Mouse (Mus musculus): ENCODE data around the gene Camta1.
A peak's percentile ranks its signal among the peaks of the same experiment; 100 is the strongest.

Gene Camta1

DNA sequence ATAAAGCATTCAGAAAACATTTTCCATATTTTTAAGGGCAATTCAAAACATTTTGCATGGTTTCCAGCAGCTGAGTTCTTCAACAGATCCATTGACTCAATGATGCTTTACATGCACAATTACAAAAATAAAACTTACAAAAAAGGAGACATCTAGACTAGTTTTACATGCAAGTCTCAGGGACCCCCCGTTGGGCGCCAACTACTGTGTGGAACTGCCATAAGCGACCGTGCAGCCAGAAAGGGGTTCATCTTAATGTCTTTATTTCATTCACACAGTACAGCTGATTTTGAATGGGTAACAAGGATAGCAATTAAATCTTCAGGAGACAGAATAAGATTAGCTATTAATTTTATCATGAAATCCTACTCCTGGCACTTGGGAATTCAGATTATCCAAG lies 802.1 kb downstream of the Camta1 start:
- no peak for DNase-seq (ENCODE audit: low read depth)

DNA sequence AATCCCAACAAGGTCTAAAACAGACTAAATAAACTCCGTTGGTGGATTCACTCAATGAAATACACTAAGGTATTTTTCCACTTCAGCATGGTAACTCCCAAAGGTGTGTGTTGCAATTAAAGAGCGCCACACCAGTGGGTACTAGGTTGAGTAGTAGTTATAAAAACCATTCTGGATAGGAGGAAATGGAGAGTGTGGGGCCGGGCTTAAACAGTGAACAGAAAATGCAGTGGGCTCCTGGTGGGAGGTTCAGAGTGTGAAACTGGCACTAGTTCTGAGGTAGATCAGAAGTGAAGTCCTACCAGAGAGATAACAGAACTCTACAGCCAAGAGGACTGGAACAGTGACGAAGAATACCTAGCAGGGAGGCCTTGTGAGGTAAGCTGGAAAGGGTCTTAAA lies 803.0 kb downstream of the Camta1 start:
- no peak for DNase-seq (ENCODE audit: low read depth)

DNA sequence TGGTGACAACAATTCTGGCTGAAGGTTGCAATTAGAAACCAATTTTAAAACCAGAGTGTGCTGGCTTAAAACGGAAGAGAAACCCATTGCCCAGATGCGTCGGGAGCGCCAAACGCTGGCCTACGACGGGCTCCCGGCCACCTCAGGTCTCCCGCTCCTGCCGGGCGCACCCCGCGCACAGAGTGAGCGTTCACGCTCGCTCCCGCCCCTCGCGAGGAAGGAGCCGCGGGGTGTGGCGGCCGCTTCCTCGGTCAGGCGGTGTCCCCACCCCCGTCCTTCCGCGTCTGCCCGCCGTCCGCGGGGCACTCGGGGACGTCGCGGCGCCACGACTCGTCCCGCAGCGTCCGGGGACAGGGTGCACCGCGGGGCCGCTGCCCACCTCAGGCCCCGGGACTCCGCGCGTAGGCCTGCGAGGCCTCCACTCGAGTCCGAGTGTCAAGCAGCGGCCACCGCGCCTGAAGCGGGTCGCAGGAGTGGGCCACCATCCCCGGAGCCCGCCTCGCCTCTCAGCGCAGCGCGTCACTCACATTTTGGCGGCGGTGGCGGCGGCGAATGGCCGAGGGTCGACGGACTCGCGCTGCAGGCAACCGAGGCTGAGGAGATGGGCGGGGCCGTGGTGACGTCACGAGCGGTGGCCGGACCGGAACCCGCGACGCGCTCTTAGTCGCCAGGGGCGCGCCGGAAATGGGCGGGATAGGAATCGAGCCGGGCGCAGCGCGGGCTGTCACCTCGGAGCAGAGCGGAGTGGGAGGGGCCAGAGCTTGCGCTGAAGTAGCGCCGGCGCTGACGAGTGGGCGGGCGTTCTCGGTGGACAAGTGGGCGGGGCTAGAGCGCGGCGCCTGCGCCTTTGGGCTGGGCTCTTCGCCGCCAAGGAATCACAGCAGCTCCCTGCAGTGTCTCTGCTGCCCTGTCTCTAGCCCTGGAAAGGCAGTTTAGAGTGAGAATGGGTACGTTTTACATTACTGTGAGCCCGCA lies 804.0 kb downstream of the Camta1 start, which contains the start of gene Vamp3:
TSS of gene Vamp3 (minus strand) at position 617 of the 975 bp plus-strand sequence.
- DNase-seq (ENCODE audit: low read depth) = peak; percentile 99

DNA sequence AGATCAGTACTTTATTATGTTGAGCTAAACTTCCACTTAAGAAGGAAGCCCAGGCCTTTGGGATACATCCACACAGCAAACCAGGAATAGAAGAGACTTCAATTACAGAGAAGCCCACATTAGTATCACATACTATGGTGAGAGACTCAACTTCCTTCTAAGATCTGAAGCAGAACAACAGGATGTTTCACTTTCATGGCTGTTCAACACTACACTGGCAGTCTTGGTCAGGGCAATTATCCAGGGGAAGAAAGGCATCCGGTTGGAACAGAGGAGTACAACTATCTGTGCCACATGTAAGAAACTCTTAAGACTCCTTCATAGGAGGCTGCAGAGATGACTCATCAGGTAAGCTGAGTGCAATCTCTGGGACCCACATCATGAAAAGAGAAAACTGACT lies 810.5 kb downstream of the Camta1 start:
- no peak for DNase-seq (ENCODE audit: low read depth)

DNA sequence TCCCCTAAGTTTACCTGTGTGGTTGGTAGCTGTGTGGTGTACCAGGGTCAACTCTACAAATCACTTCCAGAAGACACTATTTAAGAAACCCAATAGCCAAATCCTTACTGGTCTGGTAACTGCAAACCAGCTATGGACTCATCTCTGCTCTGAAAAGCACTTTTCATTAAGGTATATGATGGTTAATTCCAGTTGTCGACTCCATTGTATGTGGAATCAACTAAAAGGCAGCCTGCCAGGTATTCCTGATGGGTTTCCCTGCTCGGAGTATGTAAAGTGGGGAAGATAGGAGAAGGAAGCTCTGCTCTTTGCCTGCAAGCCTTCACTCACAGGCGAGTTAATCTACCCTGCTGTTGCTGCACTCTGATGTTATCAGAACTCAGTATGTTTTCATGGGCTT lies 815.2 kb downstream of the Camta1 start:
- no peak for DNase-seq (ENCODE audit: low read depth)

DNA sequence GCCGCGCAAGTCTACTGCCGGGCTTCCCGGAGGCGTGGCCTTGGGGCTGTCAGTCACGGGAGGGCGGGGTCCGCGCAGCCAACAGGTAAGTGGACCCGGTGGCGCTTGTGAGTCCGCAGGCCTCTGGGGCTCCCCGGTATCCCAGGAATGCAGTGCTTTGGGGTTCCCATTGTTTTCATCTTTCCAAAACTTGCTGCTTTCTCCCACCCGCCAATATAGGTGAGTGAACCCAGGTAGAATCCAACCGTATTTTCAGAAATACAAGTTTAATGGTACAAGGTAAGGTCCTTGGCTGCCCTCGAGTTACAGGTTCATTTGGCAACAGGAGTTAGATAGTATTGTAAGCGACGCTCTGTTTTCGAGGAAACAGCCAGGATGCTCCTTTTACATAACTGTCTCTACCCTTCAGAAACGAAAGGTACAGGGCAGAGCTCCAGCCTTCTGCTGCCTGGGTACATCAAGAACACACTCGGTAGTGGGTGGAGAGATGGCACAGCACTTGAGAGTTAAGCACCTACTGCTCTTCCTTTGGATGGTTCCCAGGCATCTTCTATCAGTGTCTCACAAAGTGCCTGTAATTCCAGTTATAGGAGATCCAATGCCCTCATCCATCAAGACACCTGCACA lies 816.6 kb downstream of the Camta1 start:
- DNase-seq (ENCODE audit: low read depth) = no peak

DNA sequence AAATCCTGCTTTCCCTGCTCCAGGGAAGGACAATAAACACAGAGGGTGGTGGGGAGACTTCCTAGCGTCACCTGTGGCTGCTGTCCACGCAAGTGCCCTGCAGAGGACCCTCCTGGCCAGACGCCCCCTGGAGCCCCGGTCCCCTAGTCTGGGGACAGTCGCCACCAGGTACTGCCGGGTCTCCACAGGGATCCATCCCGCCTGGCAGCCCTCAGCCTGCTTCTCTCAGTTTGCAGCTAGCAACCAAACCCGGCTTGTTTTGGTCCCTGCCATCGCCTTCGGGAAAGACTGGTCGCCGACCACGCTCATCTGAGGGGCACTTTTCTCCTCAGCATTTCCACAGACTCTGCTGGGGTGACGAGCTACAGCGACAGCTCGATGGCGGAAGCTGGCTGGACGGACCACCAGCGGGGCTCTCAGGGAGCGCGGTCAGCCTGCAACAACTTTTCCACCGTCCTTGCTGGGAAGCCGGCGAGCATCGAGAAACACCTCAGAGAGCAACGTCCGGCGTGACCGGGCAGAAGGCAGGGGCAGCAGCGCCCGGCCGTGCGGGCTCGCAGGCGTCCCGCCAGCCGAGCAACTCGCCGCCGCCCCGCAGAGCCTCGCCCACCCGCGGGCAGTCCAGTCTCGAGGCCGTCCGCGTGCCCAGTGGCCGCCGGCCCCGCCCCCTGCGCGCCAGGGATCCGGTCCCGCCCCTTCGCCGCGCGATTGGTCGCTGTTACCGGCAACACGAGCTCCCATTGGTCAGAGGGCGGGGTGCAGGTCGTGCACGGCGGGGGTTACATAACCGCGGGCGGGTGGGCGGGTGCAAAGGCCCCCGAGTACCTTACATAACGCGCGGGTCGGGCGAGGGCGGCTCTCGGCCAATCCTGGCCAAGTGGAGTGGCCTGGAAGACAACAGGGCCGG lies 817.4 kb downstream of the Camta1 start, which contains the start of gene Per3:
TSS of gene Per3 (minus strand) at position 629 of the 907 bp plus-strand sequence.
- peak; percentile 95 for DNase-seq (ENCODE audit: low read depth)

DNA sequence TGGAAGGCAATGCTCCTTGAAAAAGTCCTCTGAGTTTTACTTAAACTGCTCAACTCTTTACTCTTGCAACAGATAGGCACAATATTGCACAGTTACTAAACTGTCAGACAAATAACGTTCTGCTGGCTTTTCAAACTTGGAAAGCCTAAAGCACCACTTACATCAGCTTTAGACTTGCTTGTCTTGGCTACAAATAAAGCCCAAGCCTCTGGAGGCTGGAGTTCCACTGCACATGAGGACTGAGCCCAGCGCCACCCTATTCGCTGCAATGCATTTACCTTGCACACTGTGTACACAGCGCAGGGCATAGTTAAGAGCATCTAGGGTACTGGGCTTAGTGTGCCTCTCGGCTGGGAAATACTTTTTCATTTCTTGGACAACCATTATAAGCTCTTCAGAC lies 818.4 kb downstream of the Camta1 start:
- DNase-seq (ENCODE audit: low read depth) = peak; percentile 44

DNA sequence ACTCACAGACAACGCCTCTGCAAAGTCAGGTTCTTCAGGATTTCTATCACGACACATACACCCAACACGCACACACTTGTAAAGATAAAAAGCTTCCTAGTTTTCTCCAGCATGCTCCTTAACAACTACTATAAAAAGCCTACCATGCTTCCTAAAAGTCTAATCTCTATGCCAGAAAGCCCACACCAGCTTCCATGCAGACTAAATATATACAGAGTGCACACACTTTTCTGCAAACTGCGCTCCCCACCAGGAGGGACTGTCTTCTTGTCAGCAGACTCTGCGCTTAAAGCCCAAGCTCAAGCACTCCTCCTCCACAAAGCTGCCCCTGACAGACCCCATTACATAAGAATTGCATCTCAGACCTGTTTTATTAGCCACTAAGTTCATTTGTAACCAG lies 820.2 kb downstream of the Camta1 start:
- no peak for DNase-seq (ENCODE audit: low read depth)

DNA sequence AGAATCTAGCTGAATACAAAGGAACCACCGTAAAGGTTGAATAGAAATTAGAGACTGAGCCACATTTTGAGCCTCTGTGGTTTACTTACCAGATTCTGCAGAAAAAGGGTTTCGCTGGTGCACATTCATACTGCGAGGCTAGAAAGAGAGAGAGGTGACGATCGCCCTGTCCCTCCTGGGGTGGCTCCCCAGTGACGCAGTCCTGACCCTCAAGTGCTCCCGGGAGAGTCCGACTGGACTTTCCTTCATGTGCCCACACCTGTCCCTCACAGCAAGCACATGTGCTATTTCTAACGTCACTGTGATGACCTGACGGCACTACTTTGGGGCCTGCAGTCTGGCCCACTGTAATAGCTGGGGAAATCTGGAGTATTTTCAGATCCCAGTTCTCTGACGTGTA lies 823.9 kb downstream of the Camta1 start:
- no peak for DNase-seq (ENCODE audit: low read depth)

DNA sequence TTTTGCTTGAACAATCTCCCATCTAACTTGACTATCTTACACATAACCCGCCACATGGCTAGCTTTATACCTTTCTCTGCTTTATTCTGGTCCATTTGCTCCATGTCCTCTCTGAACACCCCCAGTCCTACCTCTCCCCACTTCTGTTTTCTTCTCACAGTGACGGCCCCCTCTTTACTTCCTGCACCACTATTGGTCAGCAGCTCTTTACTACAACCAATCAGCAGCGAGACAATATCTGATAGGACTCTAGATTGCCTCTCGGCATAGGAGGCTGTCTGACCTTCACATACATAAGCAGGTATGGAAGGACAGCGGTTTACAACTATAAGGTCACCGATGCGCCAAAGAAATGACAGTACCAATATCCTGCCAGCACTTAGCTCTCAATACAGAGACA lies 825.2 kb downstream of the Camta1 start:
- no peak for DNase-seq (ENCODE audit: low read depth)

DNA sequence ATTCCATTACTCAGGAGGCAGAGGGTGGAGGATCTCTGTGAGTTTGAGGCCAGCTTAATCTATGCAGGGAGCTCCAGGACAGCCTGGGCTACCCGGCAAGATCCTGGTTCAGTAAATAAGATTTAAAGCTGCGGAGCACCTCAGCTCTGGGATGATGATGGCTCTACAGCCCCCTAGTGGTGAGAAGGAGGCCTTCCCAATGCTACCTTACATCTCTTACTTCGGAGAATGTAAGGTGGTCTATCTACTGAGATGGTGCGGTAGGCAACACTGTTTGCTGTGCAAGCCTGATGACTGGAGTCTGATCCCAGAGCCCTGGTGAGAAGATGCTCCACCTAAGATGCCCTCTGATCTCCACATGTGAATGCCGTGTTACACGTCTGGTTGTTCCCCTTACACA lies 834.7 kb downstream of the Camta1 start:
- DNase-seq (ENCODE audit: low read depth) = peak; percentile 68

DNA sequence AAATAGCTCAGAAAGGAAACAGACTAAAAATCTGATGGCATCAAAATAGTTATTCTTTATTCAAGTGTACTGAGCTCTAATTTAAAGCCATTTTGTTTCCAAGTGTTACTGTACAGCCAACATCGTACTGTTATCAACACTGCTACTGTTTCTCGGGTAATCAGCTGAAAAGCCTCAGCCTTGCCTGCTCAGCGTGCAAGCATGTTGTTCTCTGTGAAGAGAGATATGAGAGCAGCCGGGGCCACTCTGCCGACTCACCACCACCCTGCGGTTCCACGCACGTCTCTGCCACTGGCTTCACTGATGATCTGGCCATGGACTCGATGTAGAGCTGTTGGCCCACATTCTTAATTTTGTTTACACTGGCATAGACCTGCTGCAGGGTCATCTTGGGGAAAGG lies 837.5 kb downstream of the Camta1 start:
- no peak for DNase-seq (ENCODE audit: low read depth)

DNA sequence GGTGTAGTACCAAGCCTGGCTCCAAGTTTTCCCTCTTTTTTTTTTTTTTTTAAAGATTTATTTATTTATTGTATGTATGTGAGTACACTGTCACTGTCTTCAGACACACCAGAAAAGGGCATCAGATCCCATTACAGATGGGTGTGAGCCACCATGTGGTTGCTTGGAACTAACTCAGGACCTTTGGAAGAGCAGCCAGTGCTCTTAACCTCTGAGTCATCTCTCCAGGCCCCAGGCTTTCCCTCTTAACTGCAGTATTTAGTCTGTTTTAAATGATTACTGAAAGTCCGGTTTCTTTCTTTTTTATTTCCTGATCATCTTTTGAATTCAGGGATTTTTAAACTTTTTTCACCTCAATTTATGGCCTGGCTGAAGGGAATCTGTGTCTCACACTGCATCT lies 844.3 kb downstream of the Camta1 start:
- peak; percentile 67 for DNase-seq (ENCODE audit: low read depth)

DNA sequence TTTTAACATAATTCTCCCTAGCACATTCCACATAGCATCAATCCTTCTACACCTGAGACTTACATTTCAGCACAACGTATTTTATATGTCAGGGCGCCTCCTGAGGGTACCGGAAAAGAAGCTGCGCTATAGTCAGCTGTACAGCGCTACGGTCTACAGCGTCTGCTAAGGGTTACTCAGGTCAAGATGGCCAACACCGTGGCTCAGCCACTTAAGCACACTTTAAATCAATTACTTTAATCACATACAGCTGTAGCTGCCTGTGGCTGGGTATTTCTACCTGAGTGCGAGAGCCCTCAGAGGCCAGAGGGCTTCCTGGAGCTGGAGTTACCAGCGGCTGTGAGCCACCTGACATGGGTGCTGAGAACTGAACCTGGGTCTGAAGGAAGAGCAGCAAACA lies 845.7 kb downstream of the Camta1 start:
- no peak for DNase-seq (ENCODE audit: low read depth)

DNA sequence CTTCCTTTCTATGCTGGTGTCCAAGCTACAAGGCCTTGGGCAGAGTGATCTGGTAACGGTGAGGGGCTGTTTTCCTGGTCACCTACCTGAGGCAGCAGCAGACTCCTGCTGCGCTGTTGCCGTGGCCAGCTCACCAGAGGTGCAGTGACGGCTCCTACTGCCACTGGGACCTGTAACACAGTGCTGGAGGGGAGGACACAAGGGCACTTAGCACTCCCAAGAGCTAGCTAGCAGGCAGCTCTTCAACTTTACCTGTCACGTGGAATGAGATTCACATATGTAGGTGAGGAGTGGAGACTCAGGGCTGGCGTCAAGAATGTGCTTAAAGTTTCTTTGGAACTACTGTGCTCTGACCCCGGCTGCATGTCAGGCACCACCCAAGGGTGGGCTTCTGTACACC lies 851.4 kb downstream of the Camta1 start:
- DNase-seq (ENCODE audit: low read depth) = no peak

DNA sequence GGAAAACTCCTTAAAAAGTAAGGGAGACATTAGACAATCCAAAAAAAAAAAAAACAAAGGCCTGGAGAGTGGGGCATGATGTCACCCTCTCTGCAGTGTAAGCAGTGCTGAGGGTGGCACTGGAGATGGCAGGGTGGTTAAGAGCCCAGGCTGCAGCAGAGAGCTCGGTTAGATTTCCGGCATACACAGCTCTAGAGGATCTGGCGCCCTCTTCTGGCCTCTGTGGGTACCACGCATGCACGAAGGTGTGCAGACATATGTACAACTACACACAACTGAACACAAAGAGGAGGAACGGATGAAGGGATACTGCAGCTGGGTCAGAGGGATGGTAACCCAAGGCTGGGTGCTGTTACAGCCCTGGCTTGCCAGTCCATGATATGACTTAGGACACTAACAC lies 854.7 kb downstream of the Camta1 start:
- peak; percentile 55 for DNase-seq (ENCODE audit: low read depth)

DNA sequence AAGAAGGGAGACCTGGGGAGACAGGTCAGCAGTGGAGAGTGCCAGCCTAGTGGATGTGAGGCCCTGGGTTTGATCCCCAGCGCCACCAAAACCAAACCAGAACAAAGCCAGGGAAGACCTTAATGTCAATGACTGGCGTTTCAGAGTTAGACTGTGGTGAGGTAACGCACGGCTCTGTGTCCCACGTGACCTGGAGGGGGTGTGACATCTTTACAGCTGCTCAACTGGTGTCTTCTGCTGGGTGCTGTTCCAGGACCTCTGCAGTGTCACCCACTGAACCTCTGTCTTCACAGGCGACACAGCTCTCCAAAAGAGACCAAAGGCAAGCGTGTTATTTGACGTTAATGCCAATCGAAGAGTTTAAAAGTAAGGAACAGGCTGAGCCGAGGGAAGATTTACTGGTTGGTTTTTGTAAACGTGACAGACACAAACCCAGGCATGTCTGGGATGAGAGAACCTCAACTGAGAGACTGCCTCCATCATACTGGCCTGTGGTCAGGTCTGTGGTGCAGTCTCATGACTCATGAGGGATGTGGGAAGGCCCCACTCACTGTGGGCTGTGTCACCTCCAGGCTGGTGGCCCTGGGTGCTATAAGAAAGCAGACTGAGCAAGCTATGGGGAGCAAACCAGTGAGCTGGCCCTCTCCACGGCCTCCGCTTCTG lies 855.9 kb downstream of the Camta1 start:
- no peak for DNase-seq (ENCODE audit: low read depth)

DNA sequence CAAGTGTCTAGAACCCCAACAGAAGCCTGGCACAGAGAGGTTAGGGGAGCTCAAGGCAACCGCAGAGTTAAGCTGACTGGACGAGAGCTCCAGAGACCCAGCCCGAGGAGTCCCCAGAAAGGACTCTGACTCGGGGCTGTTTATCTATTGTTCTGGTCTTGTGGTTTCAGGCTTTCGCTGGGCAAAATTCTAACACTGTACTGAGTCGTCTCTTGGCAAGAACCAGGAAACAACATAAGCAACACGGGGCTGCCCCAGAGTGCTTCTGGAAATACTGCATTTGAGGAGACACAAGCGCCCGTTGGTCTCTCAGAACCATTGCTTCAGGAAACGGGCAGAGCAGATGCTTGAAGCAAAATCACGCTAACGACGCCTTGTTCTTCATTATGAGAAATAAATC lies 860.3 kb downstream of the Camta1 start:
- DNase-seq (ENCODE audit: low read depth) = peak; percentile 47

DNA sequence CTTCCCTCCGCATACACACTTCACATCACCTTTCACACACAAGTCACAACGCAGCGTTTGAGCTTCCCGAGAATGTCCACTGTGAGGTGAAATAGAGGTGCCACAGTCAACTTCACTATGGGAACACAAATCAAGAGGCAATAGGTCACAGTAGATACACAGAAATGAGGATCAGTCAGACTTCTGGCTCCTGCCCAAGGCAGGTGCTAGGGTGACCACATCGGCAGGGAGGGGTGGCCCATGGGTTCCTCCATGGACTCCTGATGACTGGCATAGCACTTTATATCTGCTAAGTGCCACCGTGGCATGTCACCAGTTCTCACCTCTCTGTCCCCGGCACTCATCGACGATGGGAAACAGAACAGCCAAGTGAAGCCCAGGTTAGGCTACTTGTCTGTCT lies 863.0 kb downstream of the Camta1 start:
- DNase-seq (ENCODE audit: low read depth) = no peak

DNA sequence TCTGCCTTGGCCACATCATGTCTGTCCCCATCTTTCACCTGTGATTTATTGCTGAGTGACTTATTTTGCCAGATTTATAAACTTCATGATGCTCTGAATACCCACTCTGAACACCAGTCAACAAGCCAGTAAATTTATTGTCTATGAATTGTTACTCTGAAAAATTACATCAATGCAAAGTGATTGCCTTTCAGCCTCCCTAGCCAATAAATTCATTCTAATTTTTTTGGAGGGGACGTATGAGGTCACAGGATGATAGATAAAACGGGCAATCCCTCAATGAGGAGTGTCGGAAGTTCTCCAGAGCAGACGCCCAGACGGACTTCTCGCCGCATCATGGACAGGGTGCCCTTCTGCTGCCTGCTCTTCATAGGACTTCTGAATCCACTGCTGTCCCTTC lies 864.9 kb downstream of the Camta1 start, which contains the start of gene Uts2:
TSS of gene Uts2 (plus strand) at position 301 of the 400 bp plus-strand sequence.
- no peak for DNase-seq (ENCODE audit: low read depth)

DNA sequence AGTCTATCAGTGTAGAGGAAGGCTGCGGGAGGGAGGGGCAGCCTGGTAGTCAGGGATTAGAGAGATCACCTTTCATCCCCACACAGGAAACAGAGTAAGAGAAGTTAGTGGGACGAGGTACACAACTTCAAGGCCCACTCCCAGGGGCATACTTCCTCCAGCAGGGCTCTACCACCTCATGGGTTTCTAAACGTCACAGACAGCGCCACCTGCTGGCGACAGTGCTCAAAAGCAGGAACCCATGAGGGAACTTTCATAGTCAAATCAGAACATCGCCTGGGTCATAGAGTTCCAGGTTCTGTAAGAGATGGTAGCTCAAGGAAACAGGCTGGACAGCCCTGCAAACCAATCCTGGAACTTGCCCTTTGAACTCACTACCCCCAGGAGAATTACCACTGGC lies 871.5 kb downstream of the Camta1 start:
- DNase-seq (ENCODE audit: low read depth) = peak; percentile 62

Measured in NIH3T3 (cell line).